Mouse (Mus musculus) gonadal fat pad, adult 2 months (tissue): ENCODE data around the gene Lhfp. TPM values are rescaled to one million over a fixed set of nuclear protein-coding genes. Genes with fewer than 3 reads are reported as not detected.

Source experiments
- DNase-seq: peaks from one replicate; pipeline ENCODE4 v3.0.0-alpha.2; 2012; ENCODE audit warnings: low read depth
- polyA plus RNA-seq: library from polyadenylated mRNA; depleted of rRNA; stranded (reverse); fragments of >200 nt; gene quantifications from 2 replicates; pipeline ENCODE4 v1.2.3, GENCODE M21; 2012; rRNA removed

Gene Lhfp
- 29.8 and 39.2 TPM in 2 replicates for polyA plus RNA-seq

- no peak for DNase-seq
Measured at GRCm38 (mm10) chr3:53041411-53042239, at the start of gene Lhfp. Gene Lhfp, plus strand, starts transcription at chr3:53041528.

- DNase-seq: no peak
Measured at GRCm38 (mm10) chr3:52993296-52993695, 48.0 kb upstream of the Lhfp start.

- DNase-seq: no peak
Measured at GRCm38 (mm10) chr3:52994666-52995065, 46.7 kb upstream of the Lhfp start.

- no peak for DNase-seq
Measured at GRCm38 (mm10) chr3:52996635-52997034, 44.7 kb upstream of the Lhfp start.

GRCm38 (mm10) chr3:52997381-52997780 is 43.9 kb upstream of the Lhfp start:
- no peak for DNase-seq

- DNase-seq: no peak
Measured at GRCm38 (mm10) chr3:52999016-52999744, 42.1 kb upstream of the Lhfp start.

GRCm38 (mm10) chr3:52999996-53000395 is 41.3 kb upstream of the Lhfp start:
- DNase-seq: no peak

- no peak for DNase-seq
Measured at GRCm38 (mm10) chr3:53002076-53002475, 39.3 kb upstream of the Lhfp start.

- no peak for DNase-seq
Measured at GRCm38 (mm10) chr3:53004406-53005114, 36.8 kb upstream of the Lhfp start.

GRCm38 (mm10) chr3:53007411-53007810 is 33.9 kb upstream of the Lhfp start:
- DNase-seq: no peak

GRCm38 (mm10) chr3:53016436-53017340 is 24.6 kb upstream of the Lhfp start, which contains the start of gene Cog6:
Gene Cog6, minus strand, starts transcription at chr3:53017237.
- DNase-seq: peak; percentile 40

GRCm38 (mm10) chr3:53027333-53027732 is 14.0 kb upstream of the Lhfp start:
- no peak for DNase-seq

GRCm38 (mm10) chr3:53029046-53029445 is 12.3 kb upstream of the Lhfp start:
- no peak for DNase-seq

GRCm38 (mm10) chr3:53031586-53031985 is 9.7 kb upstream of the Lhfp start:
- DNase-seq: no peak

GRCm38 (mm10) chr3:53032432-53032831 is 8.9 kb upstream of the Lhfp start:
- no peak for DNase-seq

GRCm38 (mm10) chr3:53033448-53033847 is 7.9 kb upstream of the Lhfp start:
- no peak for DNase-seq

- no peak for DNase-seq
Measured at GRCm38 (mm10) chr3:53036076-53036475, 5.3 kb upstream of the Lhfp start.

GRCm38 (mm10) chr3:53036941-53037340 is 4.4 kb upstream of the Lhfp start:
- no peak for DNase-seq

- DNase-seq: no peak
Measured at GRCm38 (mm10) chr3:53038913-53039312, 2.4 kb upstream of the Lhfp start.

- DNase-seq: no peak
Measured at GRCm38 (mm10) chr3:53039746-53040145, 1.6 kb upstream of the Lhfp start.
